Mouse (Mus musculus) forebrain, postnatal 0 days (tissue): ENCODE results near the gene Cacna1d. TPM values are rescaled to one million over a fixed set of nuclear protein-coding genes. Genes with fewer than 3 reads are reported as not detected.

ENCODE experiments used
- ATAC-seq: fragments of 200-750 bp; cut with Nextera tagmentation; 2 replicates; pipeline ENCODE4 v1.8.0; 2017; ENCODE audit warnings: mild to moderate bottlenecking, moderate library complexity
- DNase-seq: peaks from one replicate; pipeline ENCODE4 v3.0.0-alpha.2; 2015
- H3K27ac ChIP-seq: fragments of 300-500 bp; sonication (generic); 2 replicates; pipeline ENCODE4 v1.5.1; 2014; ENCODE audit warnings: low read depth, mild to moderate bottlenecking, antibody characterized with exemption, low read length, moderate library complexity, mixed read lengths
- H3K27me3 ChIP-seq: fragments of 300-500 bp; sonication (generic); 2 replicates; pipeline ENCODE4 v1.6.1; 2014; ENCODE audit warnings: mild to moderate bottlenecking, low read length, mixed read lengths; ENCODE audit not compliant: insufficient read depth
- H3K36me3 ChIP-seq: fragments of 300-500 bp; sonication (generic); 2 replicates; pipeline ENCODE4 v1.6.1; 2014; ENCODE audit warnings: mild to moderate bottlenecking, moderate library complexity; ENCODE audit not compliant: insufficient read depth
- H3K4me1 ChIP-seq: fragments of 300-500 bp; sonication (generic); 2 replicates; pipeline ENCODE4 v1.6.1; 2014; ENCODE audit warnings: antibody characterized with exemption; ENCODE audit not compliant: insufficient read depth
- H3K4me2 ChIP-seq: fragments of 300-500 bp; sonication (generic); 2 replicates; pipeline ENCODE4 v1.6.1; 2014; ENCODE audit warnings: low read depth, mild to moderate bottlenecking, moderate library complexity
- H3K4me3 ChIP-seq: fragments of 300-500 bp; sonication (generic); 2 replicates; pipeline ENCODE4 v1.5.1; 2014; ENCODE audit warnings: low read depth, low read length, mixed read lengths
- H3K9ac ChIP-seq: fragments of 300-500 bp; sonication (generic); 2 replicates; pipeline ENCODE4 v1.6.1; 2014; ENCODE audit warnings: mild to moderate bottlenecking
- H3K9me3 ChIP-seq: fragments of 300-500 bp; sonication (generic); 2 replicates; pipeline ENCODE4 v1.6.1; 2016; ENCODE audit warnings: low read length
- CTCF ChIP-seq: sonication (generic); IDR thresholded peaks from 2 replicates; pipeline ENCODE4 v1.5.1; 2016; ENCODE audit warnings: antibody characterized with exemption, control low read depth, low read depth
- WGBS: fragments of 180-500 bp; shearing (Covaris S2); extraction: QIAGEN DNeasy Blood & Tissue Kit; methylation state at CpG from one replicate; pipeline ENCODE4 v1.1.7; 2014; 5-methylcytosine and 5-hydroxymethylcytosine counted together
- polyA plus RNA-seq: library from polyadenylated mRNA; unstranded; fragments of >200 nt; fragmentation: Nextera tagmentation; extraction: Ambion mirVana; gene quantifications from 2 replicates; pipeline ENCODE4 v1.2.1, GENCODE M21; 2015
- total RNA-seq: library from RNA; depleted of rRNA; stranded (reverse); fragments of >200 nt; gene quantifications from 2 replicates; pipeline ENCODE4 v1.2.3, GENCODE M21; 2014

Cacna1d gene
- total and polyA plus RNA-seq, 2 experiments from 2014 or later: 7.2 to 31.3 TPM

- Histone ChIP-seq H3K4me3 (no peak overlapping the region), H3K27me3 (no peaks in the 10 kb centered on the region), H3K4me1 (no peaks in the 10 kb centered on the region), H3K9me3 (no peaks in the 10 kb centered on the region), H3K9ac (no peak overlapping the region), H3K27ac (no peak overlapping the region), H3K4me2 (no peak overlapping the region), H3K36me3 (no peaks in the 10 kb centered on the region)
- DNase-seq: no peak
- TF ChIP-seq CTCF: no peak
- ATAC-seq: no peak
- whole genome bisulfite sequencing: 44% methylated on average over 9 of the region's 9 CpGs
These were observed 471.3 kb downstream of the Cacna1d start for GRCm38 (mm10) chr14:30019792-30020575.

- H3K36me3 ChIP-seq: no peaks in the 10 kb centered on the region
- 94% methylated on average over 8 of the region's 8 CpGs for WGBS
- no peak overlapping the region for H3K9ac ChIP-seq
- no peak overlapping the region for H3K27ac ChIP-seq
- DNase-seq (no peak), ATAC-seq (no peak)
- no peak overlapping the region for H3K4me3 ChIP-seq
- H3K9me3 ChIP-seq: no peaks in the 10 kb centered on the region
- no peak for TF ChIP-seq CTCF
- H3K27me3 ChIP-seq: no peaks in the 10 kb centered on the region
- no peak overlapping the region for H3K4me2 ChIP-seq
- no peaks in the 10 kb centered on the region for H3K4me1 ChIP-seq
These were observed 471.9 kb downstream of the Cacna1d start for GRCm38 (mm10) chr14:30019375-30019774.

GRCm38 (mm10) chr14:30018846-30019245, 472.4 kb downstream of the Cacna1d start:
- no peak for ATAC-seq
- no peaks in the 10 kb centered on the region for H3K9me3 ChIP-seq
- no peaks in the 10 kb centered on the region for H3K4me1 ChIP-seq
- no peak for TF ChIP-seq CTCF
- no peaks in the 10 kb centered on the region for H3K36me3 ChIP-seq
- no peak overlapping the region for H3K4me3 ChIP-seq
- H3K4me2 ChIP-seq: no peak overlapping the region
- no peak overlapping the region for H3K27ac ChIP-seq
- H3K27me3 ChIP-seq: no peaks in the 10 kb centered on the region
- no peak overlapping the region for H3K9ac ChIP-seq
- 94% methylated on average over 6 of the region's 6 CpGs for WGBS
- DNase-seq: no peak

GRCm38 (mm10) chr14:30018463-30018801, 472.8 kb downstream of the Cacna1d start:
- TF ChIP-seq CTCF: no peak
- 99% methylated on average over 4 of the region's 4 CpGs for WGBS
- H3K27ac ChIP-seq: no peak overlapping the region
- H3K4me1 ChIP-seq: no peaks in the 10 kb centered on the region
- H3K36me3 ChIP-seq: no peaks in the 10 kb centered on the region
- H3K4me2 ChIP-seq: no peak overlapping the region
- no peak overlapping the region for H3K9ac ChIP-seq
- H3K27me3 ChIP-seq: no peaks in the 10 kb centered on the region
- DNase-seq (no peak), ATAC-seq (no peak)
- no peaks in the 10 kb centered on the region for H3K9me3 ChIP-seq
- H3K4me3 ChIP-seq: no peak overlapping the region

- Histone ChIP-seq H3K27me3 (no peaks in the 10 kb centered on the region), H3K9ac (no peak overlapping the region), H3K4me3 (no peak overlapping the region), H3K4me1 (no peaks in the 10 kb centered on the region), H3K27ac (no peak overlapping the region), H3K9me3 (no peaks in the 10 kb centered on the region), H3K4me2 (no peak overlapping the region), H3K36me3 (no peaks in the 10 kb centered on the region)
- ATAC-seq (no peak), DNase-seq (no peak)
- 91% methylated on average over 8 of the region's 8 CpGs for WGBS
- no peak for TF ChIP-seq CTCF
These were observed 473.3 kb downstream of the Cacna1d start for GRCm38 (mm10) chr14:30017794-30018462.

GRCm38 (mm10) chr14:30016666-30017065, 474.6 kb downstream of the Cacna1d start:
- Histone ChIP-seq H3K4me3 (no peak overlapping the region), H3K9me3 (no peaks in the 10 kb centered on the region)

GRCm38 (mm10) chr14:30015008-30015407, 476.2 kb downstream of the Cacna1d start:
- no peak for TF ChIP-seq CTCF
- H3K4me3 ChIP-seq: no peak overlapping the region
- no peaks in the 10 kb centered on the region for H3K36me3 ChIP-seq
- H3K4me2 ChIP-seq: no peak overlapping the region
- no peak overlapping the region for H3K27ac ChIP-seq
- no peaks in the 10 kb centered on the region for H3K27me3 ChIP-seq
- DNase-seq (no peak), ATAC-seq (no peak)
- H3K9ac ChIP-seq: no peak overlapping the region
- H3K9me3 ChIP-seq: no peaks in the 10 kb centered on the region
- 0 out of 2 replicates have a peak, but pooled peaks cover under 1% of the 10 kb centered on the region for H3K4me1 ChIP-seq
- 68% methylated on average over 1 of the region's 1 CpGs for WGBS

More at GRCm38 (mm10) chr14:30016666-30017065, 474.6 kb downstream of the Cacna1d start:
- no peak overlapping the region for H3K9ac ChIP-seq
- DNase-seq (no peak), ATAC-seq (no peak)
- no peaks in the 10 kb centered on the region for H3K36me3 ChIP-seq
- H3K27me3 ChIP-seq: no peaks in the 10 kb centered on the region
- no peak overlapping the region for H3K4me2 ChIP-seq
- no peaks in the 10 kb centered on the region for H3K4me1 ChIP-seq
- TF ChIP-seq CTCF: no peak
- 80% methylated on average over 5 of the region's 5 CpGs for WGBS
- no peak overlapping the region for H3K27ac ChIP-seq
